Mouse (Mus musculus) liver, embryonic 11.5 days (tissue): Measurements from ENCODE around the gene Fam111a. TPM values are rescaled to one million over a fixed set of nuclear protein-coding genes. Genes with fewer than 3 reads are reported as not detected.

Experiments used
- ATAC-seq: fragments of 200-750 bp; cut with Nextera tagmentation; replicated peaks from 2 replicates; pipeline ENCODE4 v1.8.0; 2017; ENCODE audit warnings: moderate number of reproducible peaks, mild to moderate bottlenecking, moderate TSS enrichment, moderate library complexity; ENCODE audit not compliant: low FRiP score
- DNase-seq: peaks from one replicate; pipeline ENCODE4 v3.0.0-alpha.2; 2017; ENCODE audit warnings: low spot score
- H3K27ac ChIP-seq: fragments of 300-500 bp; sonication (generic); 2 replicates; pipeline ENCODE4 v1.5.1; 2014; ENCODE audit warnings: mild to moderate bottlenecking, low read depth, low read length, control low read depth
- H3K27me3 ChIP-seq: fragments of 300-500 bp; sonication (generic); replicated peaks from 2 replicates; pipeline ENCODE4 v1.6.1; 2014; ENCODE audit warnings: low read length, mixed read lengths; ENCODE audit not compliant: control insufficient read depth, insufficient read depth
- H3K36me3 ChIP-seq: fragments of 300-500 bp; sonication (generic); 2 replicates; pipeline ENCODE4 v1.6.1; 2014; ENCODE audit warnings: mild to moderate bottlenecking, low read length, moderate library complexity, mixed read lengths; ENCODE audit not compliant: control insufficient read depth, insufficient read depth
- H3K4me1 ChIP-seq: fragments of 300-500 bp; sonication (generic); replicated peaks from 2 replicates; pipeline ENCODE4 v1.6.1; 2014; ENCODE audit warnings: low read length, mixed read lengths; ENCODE audit not compliant: control insufficient read depth, insufficient read depth
- H3K4me2 ChIP-seq: fragments of 300-500 bp; sonication (generic); 2 replicates; pipeline ENCODE4 v1.6.1; 2014; ENCODE audit warnings: mild to moderate bottlenecking, control low read depth, moderate library complexity
- H3K4me3 ChIP-seq: fragments of 300-500 bp; sonication (generic); 2 replicates; pipeline ENCODE4 v1.5.1; 2014; ENCODE audit warnings: low read depth, low read length, control low read depth
- H3K9ac ChIP-seq: fragments of 300-500 bp; sonication (generic); 2 replicates; pipeline ENCODE4 v1.6.1; 2014; ENCODE audit warnings: low read depth, low read length, control low read depth
- H3K9me3 ChIP-seq: fragments of 300-500 bp; sonication (generic); 2 replicates; pipeline ENCODE4 v1.6.1; 2016; ENCODE audit warnings: low read length, inconsistent platforms, mixed read lengths; ENCODE audit not compliant: control insufficient read depth
- WGBS: fragments of 180-500 bp; shearing (Covaris S2); extraction: QIAGEN DNeasy Blood & Tissue Kit; methylation state at CpG from one replicate; pipeline ENCODE4 v1.1.7; 2014; 5-methylcytosine and 5-hydroxymethylcytosine counted together
- polyA plus RNA-seq: library from polyadenylated mRNA; unstranded; fragments of >200 nt; fragmentation: Nextera tagmentation; extraction: Ambion mirVana; gene quantifications from 2 replicates; pipeline ENCODE4 v1.2.1, GENCODE M21; 2014

The Fam111a gene
- polyA plus RNA-seq, 1 experiment from 2014 or later, result 44.8 TPM

DNA sequence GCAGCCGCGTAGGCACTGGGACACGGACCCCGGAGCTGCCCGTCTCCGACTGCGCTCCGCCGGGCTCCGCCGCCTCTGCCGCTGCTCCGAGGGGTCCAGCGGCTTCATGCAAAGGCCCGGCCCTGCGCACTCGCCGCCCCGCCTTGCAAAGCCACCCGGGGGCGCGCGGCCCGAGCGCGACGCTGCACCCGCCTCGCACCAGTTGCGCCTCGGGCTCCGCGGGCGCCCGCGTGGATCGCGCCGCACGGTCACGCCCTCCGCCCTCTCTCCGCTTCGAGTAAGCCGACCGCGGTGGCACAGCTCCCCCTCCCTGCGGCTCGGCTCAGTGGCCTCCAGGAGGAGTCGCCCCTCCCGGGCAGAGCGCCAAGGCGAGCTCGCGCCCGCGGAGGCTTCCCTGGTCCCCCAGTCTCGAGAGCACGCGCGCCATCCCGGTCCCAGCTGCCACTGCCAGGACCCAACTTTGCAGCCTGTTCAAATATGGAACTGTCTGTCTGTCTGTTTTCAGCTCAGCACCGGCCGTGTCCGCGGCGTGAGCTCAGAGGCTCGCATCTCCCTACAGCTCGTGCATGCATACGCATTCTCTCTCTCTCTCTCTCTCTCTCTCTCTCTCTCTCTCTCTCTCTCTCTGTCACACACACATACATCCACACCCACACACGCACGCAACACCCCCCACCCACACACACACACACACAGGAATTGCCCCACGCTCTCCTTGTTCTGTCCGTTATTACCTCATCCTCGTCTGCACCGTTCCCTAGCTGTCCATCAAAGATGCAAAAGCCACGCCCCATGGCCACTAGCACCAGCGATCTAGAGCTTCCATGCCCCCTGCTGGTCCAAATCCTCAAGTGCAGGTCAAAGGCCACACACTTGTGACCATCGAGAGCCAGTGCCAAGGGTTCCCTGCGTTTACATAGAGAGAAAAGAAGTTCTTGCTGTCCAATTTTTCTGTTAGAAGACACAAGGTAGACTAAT lies 43.9 kb upstream of the Fam111a start, which contains the start of gene Dtx4:
Dtx4 (minus strand) TSS at position 85 of the 978 bp plus-strand sequence.
- Histone ChIP-seq H3K4me1 (no peaks in the 10 kb centered on the region), H3K9ac (peak within 1 kb of the TSS; percentile 71), H3K4me2 (peak within 1 kb of the TSS; percentile 86), H3K27ac (peak within 1 kb of the TSS; percentile 32; the same call in 1 of the 2 replicates), H3K36me3 (no peaks in the 10 kb centered on the region), H3K27me3 (peaks cover 20% of the 10 kb centered on the region), H3K9me3 (no peaks in the 10 kb centered on the region), H3K4me3 (peak within 1 kb of the TSS; percentile 62)
- ATAC-seq, result peak; percentile 90
- under 1% methylated on average over 72 of the region's 80 CpGs for WGBS
- peak; percentile 85 for DNase-seq

DNA sequence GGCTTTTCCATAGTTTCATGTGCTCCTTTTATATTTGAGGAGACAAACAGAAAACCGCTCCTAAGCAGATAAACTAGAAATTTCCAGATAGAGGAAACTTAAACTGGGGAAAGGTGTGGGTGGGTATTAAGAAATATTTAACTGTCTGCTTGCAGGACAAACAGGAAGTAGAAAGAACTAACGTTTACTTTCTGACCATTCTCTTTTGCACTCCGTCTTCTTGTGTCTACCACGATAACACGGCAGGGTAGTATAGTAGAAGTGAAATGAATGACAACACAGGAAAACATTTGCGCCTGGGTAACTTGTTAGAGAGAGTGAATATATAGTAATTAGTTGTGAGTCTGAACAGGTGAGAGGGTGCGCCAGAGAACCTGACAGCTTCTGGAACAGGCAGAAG lies 42.8 kb upstream of the Fam111a start:
- Histone ChIP-seq H3K4me3 (no peak overlapping the region), H3K27me3 (peaks cover 20% of the 10 kb centered on the region), H3K27ac (no peak overlapping the region), H3K36me3 (no peaks in the 10 kb centered on the region), H3K9me3 (no peaks in the 10 kb centered on the region), H3K4me1 (no peaks in the 10 kb centered on the region), H3K9ac (no peak overlapping the region), H3K4me2 (no peak overlapping the region)
- no peak for DNase-seq
- ATAC-seq, result no peak
- WGBS, result 76% methylated on average over 7 of the region's 7 CpGs

- H3K4me3 ChIP-seq, result no peak overlapping the region
- no peaks in the 10 kb centered on the region for H3K9me3 ChIP-seq
- H3K9ac ChIP-seq, result no peak overlapping the region
- H3K4me2 ChIP-seq, result no peak overlapping the region
- DNase-seq (no peak), ATAC-seq (no peak)
- no peaks in the 10 kb centered on the region for H3K27me3 ChIP-seq
- no peaks in the 10 kb centered on the region for H3K36me3 ChIP-seq
- no peak overlapping the region for H3K27ac ChIP-seq
- no peaks in the 10 kb centered on the region for H3K4me1 ChIP-seq
These were observed 30.9 kb upstream of the Fam111a start for GRCm38 (mm10) chr19:12514621-12515020.

DNA sequence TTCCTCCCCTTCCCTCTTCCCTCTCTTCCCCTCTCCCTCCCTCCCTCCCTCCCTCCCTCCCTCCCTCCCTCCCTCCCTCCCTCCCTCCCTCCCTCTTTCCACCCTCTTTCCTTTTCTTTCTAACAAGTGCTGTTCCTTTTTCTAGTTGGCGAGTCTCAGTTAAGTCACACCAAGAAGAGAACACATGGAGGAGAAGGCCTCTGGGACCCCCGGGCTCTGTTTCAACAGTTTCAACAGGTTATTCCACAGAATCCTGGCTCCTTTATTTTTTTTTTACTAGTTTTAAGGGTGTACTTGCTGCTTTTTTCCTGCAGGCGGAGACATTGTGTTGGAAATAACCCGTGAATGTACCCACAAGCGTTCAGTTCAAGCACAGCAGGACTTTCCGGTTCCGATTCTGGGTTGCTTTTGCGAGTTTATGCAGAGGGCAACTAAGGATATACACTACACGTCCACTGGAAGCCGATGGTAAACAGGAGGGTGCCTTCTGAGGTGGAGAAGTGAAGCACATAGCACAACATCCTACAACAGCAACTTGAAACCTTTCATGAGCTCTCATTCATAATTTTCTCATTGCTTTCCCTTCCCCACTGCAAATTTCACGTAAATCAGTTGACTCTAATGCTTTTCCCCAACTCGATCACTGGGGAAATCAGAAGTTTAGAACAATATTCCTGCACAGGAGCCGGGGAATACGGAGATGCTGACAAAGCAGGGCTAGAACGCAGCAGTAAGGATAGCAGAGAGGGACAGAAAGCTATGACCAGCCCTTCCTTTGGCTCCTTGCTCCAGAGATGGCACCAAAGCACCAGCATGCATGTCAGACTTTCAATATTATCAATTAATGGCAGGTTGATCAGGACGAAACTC lies 27.6 kb upstream of the Fam111a start:
- DNase-seq (peak; percentile 49), ATAC-seq (peak; percentile 60; the same call in 1 of the 2 replicates)
- no peaks in the 10 kb centered on the region for H3K27me3 ChIP-seq
- WGBS, result 2% methylated on average over 16 of the region's 16 CpGs
- H3K4me3 ChIP-seq, result peak overlapping the region; percentile 46
- H3K9me3 ChIP-seq, result no peaks in the 10 kb centered on the region
- H3K27ac ChIP-seq, result no peak overlapping the region
- H3K9ac ChIP-seq, result peak overlapping the region; percentile 58
- H3K4me1 ChIP-seq, result no peaks in the 10 kb centered on the region
- peak overlapping the region; percentile 60 for H3K4me2 ChIP-seq
- no peaks in the 10 kb centered on the region for H3K36me3 ChIP-seq

GRCm38 (mm10) chr19:12518541-12518890 lies 27.0 kb upstream of the Fam111a start:
- Histone ChIP-seq H3K36me3 (no peaks in the 10 kb centered on the region), H3K4me3 (peak overlapping the region; percentile 46; the same call in 1 of the 2 replicates), H3K27ac (no peak overlapping the region), H3K9me3 (no peaks in the 10 kb centered on the region), H3K9ac (no peak overlapping the region), H3K4me1 (no peaks in the 10 kb centered on the region), H3K27me3 (no peaks in the 10 kb centered on the region), H3K4me2 (peak overlapping the region; percentile 60)
- DNase-seq (no peak), ATAC-seq (no peak)

DNA sequence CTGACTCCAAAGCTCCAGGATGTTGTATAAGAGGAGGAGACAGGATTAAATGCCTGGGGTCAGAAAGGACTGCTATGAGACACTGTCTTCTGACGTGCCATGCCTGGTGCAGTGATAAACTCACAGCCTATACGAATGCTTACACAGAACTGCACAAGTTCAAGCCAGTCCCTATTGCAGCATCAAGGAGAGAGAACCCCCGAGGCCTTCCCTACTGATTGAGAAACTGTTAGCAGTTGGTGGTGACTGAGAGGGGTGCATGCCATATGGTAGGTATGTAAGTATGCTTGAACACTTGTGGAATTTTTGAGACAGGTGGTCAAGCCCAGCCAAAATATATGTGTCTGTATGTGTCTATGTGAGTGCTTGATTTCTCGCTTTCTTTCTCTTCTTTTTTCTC lies 22.2 kb upstream of the Fam111a start:
- WGBS, result 45% methylated on average over 4 of the region's 4 CpGs
- no peak for ATAC-seq
- H3K9ac ChIP-seq, result no peak overlapping the region
- no peak overlapping the region for H3K4me3 ChIP-seq
- no peaks in the 10 kb centered on the region for H3K27me3 ChIP-seq
- H3K27ac ChIP-seq, result no peak overlapping the region
- no peak for DNase-seq
- no peaks in the 10 kb centered on the region for H3K9me3 ChIP-seq
- H3K4me1 ChIP-seq, result no peaks in the 10 kb centered on the region
- H3K36me3 ChIP-seq, result no peaks in the 10 kb centered on the region
- no peak overlapping the region for H3K4me2 ChIP-seq

DNA sequence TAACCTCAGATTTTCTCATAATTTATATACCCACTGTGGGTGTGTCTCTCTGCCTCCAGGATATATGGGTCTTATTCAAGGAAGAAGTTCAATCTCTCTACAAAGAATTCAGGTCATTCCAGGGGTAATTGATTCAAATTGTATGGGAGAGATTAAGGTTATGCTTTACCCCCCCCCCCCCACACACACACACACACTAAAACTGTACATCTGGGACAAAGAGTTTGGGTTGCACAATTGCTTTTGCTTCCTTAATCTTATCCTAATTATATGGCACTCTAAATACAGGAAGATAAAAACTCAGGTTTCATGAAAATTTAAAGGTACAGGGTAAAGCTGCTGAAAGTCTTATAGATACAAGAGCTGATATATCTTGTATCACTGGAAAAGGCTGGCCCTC lies 8.4 kb upstream of the Fam111a start:
- Histone ChIP-seq H3K36me3 (no peaks in the 10 kb centered on the region), H3K27ac (no peak overlapping the region), H3K9me3 (no peaks in the 10 kb centered on the region), H3K4me2 (no peak overlapping the region), H3K4me1 (no peaks in the 10 kb centered on the region), H3K9ac (no peak overlapping the region), H3K27me3 (no peaks in the 10 kb centered on the region), H3K4me3 (no peak overlapping the region)
- no peak for DNase-seq
- no peak for ATAC-seq

- Histone ChIP-seq H3K9ac (no peak overlapping the region), H3K4me3 (no peak overlapping the region), H3K27ac (no peak overlapping the region), H3K36me3 (no peaks in the 10 kb centered on the region), H3K27me3 (no peaks in the 10 kb centered on the region), H3K4me1 (no peaks in the 10 kb centered on the region), H3K9me3 (no peaks in the 10 kb centered on the region), H3K4me2 (no peak overlapping the region)
- WGBS, result 67% methylated on average over 1 of the region's 1 CpGs
- no peak for DNase-seq
- no peak for ATAC-seq
These were observed 5.6 kb upstream of the Fam111a start for GRCm38 (mm10) chr19:12539975-12540374.
